Mouse (Mus musculus): Measurements from ENCODE around the gene C1qa.

DNA sequence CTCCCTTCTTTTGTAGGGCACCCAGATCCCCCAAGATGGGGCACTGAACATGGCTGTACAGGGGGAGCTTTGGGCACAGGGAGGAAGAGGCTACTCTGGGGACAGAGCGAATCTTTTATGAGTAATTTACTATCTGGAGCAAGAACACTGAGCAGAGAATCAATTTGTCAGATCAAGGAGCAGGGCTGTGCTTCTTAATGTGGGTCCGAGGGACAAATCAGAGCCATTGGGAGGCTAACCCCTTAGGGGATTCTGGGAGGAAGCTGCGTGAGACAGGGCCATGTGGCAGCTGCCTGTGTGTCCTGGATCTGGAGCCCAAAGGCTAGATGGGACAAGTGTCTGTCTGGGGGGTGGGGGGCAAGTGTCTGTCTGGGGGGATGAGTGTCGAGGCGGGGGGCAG lies 33.1 kb downstream of the C1qa start:
- TF ChIP-seq CTCF (conservative IDR thresholded peaks at IDR 0.05; ENCODE audit: insufficient read depth, insufficient read length, low read depth, low read length), result no peak
- no peak for TF ChIP-seq POLR2A (IDR thresholded peaks at IDR 0.05; ENCODE audit: low read depth, low read length)

Measured in kidney, adult 2 months (tissue).